ENCODE assay signal across 21 mouse cellular contexts in the genomic region with DNA sequence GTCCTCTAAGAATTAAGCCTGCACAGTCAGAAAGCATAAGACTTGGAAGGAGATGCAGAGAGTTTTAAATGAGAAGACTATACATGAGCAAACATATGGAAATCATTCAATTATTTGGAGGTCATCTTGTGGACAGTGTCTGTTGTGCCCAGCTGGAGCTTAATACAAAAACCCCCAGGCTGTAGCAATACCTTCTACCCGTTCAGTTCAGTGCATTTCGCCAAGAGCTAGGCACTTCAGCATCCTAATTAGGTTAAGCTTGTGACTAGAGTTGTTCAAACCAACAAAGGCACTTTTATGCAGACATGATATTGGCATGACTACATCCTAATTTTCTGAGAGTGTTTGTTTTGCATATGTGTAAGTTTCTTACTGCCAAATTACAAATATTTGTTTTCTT.
DNase-seq lines count a peak whose midpoint lies in the region; ATAC-seq lines count a peak whose summit lies in the region.
"Had no signal": no experiment of that assay in that cellular context is flagged by ENCODE, and none has a peak within 500 bp of the region (broad histone marks: within the 10 kb centered on the region; RNA-seq: fewer than 3 reads in every experiment).

No protein-coding gene starts in this region.

- DNase-seq in embryonic facial prominence, embryonic 11.5 days (ENCODE audit: low spot score), result peak; percentile 7
- no peak for DNase-seq in embryonic facial prominence, embryonic 10.5 days (ENCODE audit: low spot score)
- peak; percentile 40 for DNase-seq in retina, postnatal 1 day
- DNase-seq in retina, embryonic 14.5 days (ENCODE audit: low spot score), result no peak
- DNase-seq in embryonic facial prominence, embryonic 14.5 days (ENCODE audit: low spot score), result peak; percentile 6
- no peak for DNase-seq in thymus, postnatal 10 days (ENCODE audit: low spot score in 2 of 2)
- DNase-seq: adrenal gland, adult 2 months; adrenal gland, postnatal 14 days; gastrocnemius, postnatal 25 days; heart, adult 18-20 months; heart, postnatal 10 days; heart, postnatal 36 days; kidney, adult 11 months had no signal

- H3K4me2 ChIP-seq in embryonic facial prominence, embryonic 11.5 days (ENCODE audit: low read depth, low read length), result no peak overlapping the region
- no peak overlapping the region for H3K4me2 ChIP-seq in embryonic facial prominence, embryonic 14.5 days (ENCODE audit: low read depth, low read length)
- H3K4me2 ChIP-seq: embryonic facial prominence, embryonic 15.5 days; heart, embryonic 12.5 days; heart, embryonic 15.5 days; hindbrain, embryonic 13.5 days; intestine, embryonic 15.5 days had no signal

- no peak overlapping the region for H3K27ac ChIP-seq in embryonic facial prominence, embryonic 11.5 days (replicated peaks; ENCODE audit: low read depth, low read length)
- H3K27ac ChIP-seq in embryonic facial prominence, embryonic 10.5 days (replicated peaks), result no peak overlapping the region
- no peak overlapping the region for H3K27ac ChIP-seq in embryonic facial prominence, embryonic 14.5 days (replicated peaks; ENCODE audit: low read depth, low read length)
- H3K27ac ChIP-seq: embryonic facial prominence, embryonic 15.5 days; heart, embryonic 15.5 days; hindbrain, embryonic 10.5 days; hindbrain, embryonic 13.5 days; intestine, embryonic 15.5 days had no signal

- H3K4me1 ChIP-seq in embryonic facial prominence, embryonic 11.5 days (ENCODE audit: control insufficient read depth, insufficient read depth, low read length), result no peaks in the 10 kb centered on the region
- no peaks in the 10 kb centered on the region for H3K4me1 ChIP-seq in embryonic facial prominence, embryonic 10.5 days
- no peaks in the 10 kb centered on the region for H3K4me1 ChIP-seq in embryonic facial prominence, embryonic 14.5 days (ENCODE audit: control insufficient read depth, insufficient read depth, low read length)
- H3K4me1 ChIP-seq: embryonic facial prominence, embryonic 15.5 days; heart, embryonic 12.5 days; heart, embryonic 15.5 days; hindbrain, embryonic 10.5 days; hindbrain, embryonic 13.5 days; intestine, embryonic 15.5 days had no signal

- no peak overlapping the region for H3K9ac ChIP-seq in embryonic facial prominence, embryonic 11.5 days (replicated peaks; ENCODE audit: low read length)
- H3K9ac ChIP-seq in embryonic facial prominence, embryonic 14.5 days (ENCODE audit: low read depth, low read length), result no peak overlapping the region
- H3K9ac ChIP-seq: embryonic facial prominence, embryonic 15.5 days; heart, embryonic 12.5 days; heart, embryonic 15.5 days; hindbrain, embryonic 13.5 days; intestine, embryonic 15.5 days had no signal

- no peaks in the 10 kb centered on the region for H3K36me3 ChIP-seq in embryonic facial prominence, embryonic 11.5 days (replicated peaks; ENCODE audit: control insufficient read depth, insufficient read depth, low read depth, low read length)
- H3K36me3 ChIP-seq in embryonic facial prominence, embryonic 10.5 days (replicated peaks), result no peaks in the 10 kb centered on the region
- H3K36me3 ChIP-seq in embryonic facial prominence, embryonic 14.5 days (ENCODE audit: control insufficient read depth, insufficient read depth, low read length), result no peaks in the 10 kb centered on the region
- H3K36me3 ChIP-seq: embryonic facial prominence, embryonic 15.5 days; heart, embryonic 12.5 days; heart, embryonic 15.5 days; hindbrain, embryonic 10.5 days; hindbrain, embryonic 13.5 days; intestine, embryonic 15.5 days had no signal

- H3K9me3 ChIP-seq in embryonic facial prominence, embryonic 11.5 days (replicated peaks; ENCODE audit: control insufficient read depth, low read length), result no peaks in the 10 kb centered on the region
- no peaks in the 10 kb centered on the region for H3K9me3 ChIP-seq in embryonic facial prominence, embryonic 10.5 days
- no peaks in the 10 kb centered on the region for H3K9me3 ChIP-seq in embryonic facial prominence, embryonic 14.5 days (ENCODE audit: control insufficient read depth, low read length)
- H3K9me3 ChIP-seq: embryonic facial prominence, embryonic 15.5 days; heart, embryonic 12.5 days; heart, embryonic 15.5 days; hindbrain, embryonic 10.5 days; hindbrain, embryonic 13.5 days; intestine, embryonic 15.5 days had no signal

- ATAC-seq in embryonic facial prominence, embryonic 11.5 days (replicated peaks; ENCODE audit: insufficient number of reproducible peaks, low FRiP score, low TSS enrichment, low read depth), result no peak
- no peak for ATAC-seq in embryonic facial prominence, embryonic 14.5 days (ENCODE audit: low read depth)
- ATAC-seq: CD4-positive, CD25-positive, alpha-beta regulatory T cell, adult 4 months; hindbrain, embryonic 16.5 days; intestine, embryonic 15.5 days had no signal

- H3K4me3 ChIP-seq in embryonic facial prominence, embryonic 11.5 days (ENCODE audit: low read depth, low read length), result no peak overlapping the region
- H3K4me3 ChIP-seq in embryonic facial prominence, embryonic 10.5 days, result no peak overlapping the region
- no peak overlapping the region for H3K4me3 ChIP-seq in embryonic facial prominence, embryonic 14.5 days (ENCODE audit: low read depth, low read length)
- H3K4me3 ChIP-seq: embryonic facial prominence, embryonic 15.5 days; heart, embryonic 12.5 days; heart, embryonic 15.5 days; hindbrain, embryonic 10.5 days; hindbrain, embryonic 13.5 days; intestine, embryonic 15.5 days had no signal

- 13% methylated on average over 2 of the region's 2 CpGs for WGBS in embryonic facial prominence, embryonic 11.5 days
- 40% methylated on average over 2 of the region's 2 CpGs for WGBS in embryonic facial prominence, embryonic 10.5 days
- WGBS in embryonic facial prominence, embryonic 14.5 days, result 40% methylated on average over 2 of the region's 2 CpGs

- no peaks in the 10 kb centered on the region for H3K27me3 ChIP-seq in embryonic facial prominence, embryonic 11.5 days (ENCODE audit: control insufficient read depth, insufficient read depth, low read length)
- no peaks in the 10 kb centered on the region for H3K27me3 ChIP-seq in embryonic facial prominence, embryonic 10.5 days (replicated peaks; ENCODE audit: low read depth, poor library complexity, severe bottlenecking)
- H3K27me3 ChIP-seq in embryonic facial prominence, embryonic 14.5 days (replicated peaks; ENCODE audit: control insufficient read depth, insufficient read depth, low read length), result no peaks in the 10 kb centered on the region
- H3K27me3 ChIP-seq: embryonic facial prominence, embryonic 15.5 days; heart, embryonic 12.5 days; heart, embryonic 15.5 days; hindbrain, embryonic 13.5 days; intestine, embryonic 15.5 days had no signal

Comparison
In these comparisons a context has a peak if more than half of its experiments do, and no peak if none do; other contexts are left out.
1. DNase-seq: peak in embryonic facial prominence, embryonic 11.5 days (single experiment), retina, postnatal 1 day (single experiment) and embryonic facial prominence, embryonic 14.5 days (single experiment); none in embryonic facial prominence, embryonic 10.5 days (single experiment), retina, embryonic 14.5 days (single experiment) and thymus, postnatal 10 days (0 of 2).